9 mouse cellular contexts compared by ENCODE assay signal in the genomic region with DNA sequence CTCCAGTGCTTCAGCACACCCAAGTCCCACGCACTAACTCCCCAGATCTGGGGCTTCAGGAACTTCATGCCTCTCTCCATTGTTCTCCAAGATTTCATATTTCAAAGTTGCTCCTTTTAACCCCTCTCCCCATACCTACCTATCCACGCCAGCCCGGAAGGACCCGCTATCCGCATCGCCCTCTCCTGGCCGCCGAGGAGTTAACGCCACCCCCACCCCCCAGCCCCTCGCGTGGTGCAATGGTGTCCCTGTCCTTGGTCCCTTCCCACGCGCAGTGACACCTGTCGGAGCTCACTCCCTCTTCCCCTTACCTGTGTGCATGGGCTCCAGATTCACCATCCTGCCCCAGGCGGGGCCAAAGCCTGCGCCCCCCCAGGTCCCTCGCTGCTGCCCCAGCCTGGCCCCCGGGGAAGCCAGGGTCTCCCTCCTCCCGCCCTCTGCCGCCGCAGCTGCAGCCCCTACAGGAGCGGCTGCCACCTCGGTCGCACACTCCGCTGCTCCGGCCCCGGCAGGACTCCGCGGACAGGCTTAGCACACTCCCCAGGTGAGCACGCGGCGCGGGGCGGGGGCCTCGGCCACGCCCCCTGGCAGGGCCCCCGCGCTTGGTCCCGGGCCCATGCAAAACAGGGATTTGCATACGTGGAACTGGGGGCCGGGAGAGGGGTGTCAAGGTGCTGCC. TPM values are rescaled to one million over a fixed set of nuclear protein-coding genes. Genes with fewer than 3 reads are reported as not detected.
A peak's percentile ranks its signal among the peaks of the same experiment; 100 is the strongest.
DNase-seq lines count a peak whose midpoint lies in the region; ATAC-seq and TF ChIP-seq lines count a peak whose summit lies in the region.
"Had no signal": no experiment of that assay in that cellular context is flagged by ENCODE, and none has a peak within 500 bp of the region (broad histone marks: within the 10 kb centered on the region; RNA-seq: fewer than 3 reads in every experiment).

No protein-coding gene starts in this region.

- no peak for ATAC-seq in forebrain, embryonic 16.5 days
- no peak for ATAC-seq in liver, embryonic 13.5 days (ENCODE audit: low read depth)

- dilution Hi-C loops in CH12.LX (cut with MboI; ENCODE audit: extremely low pct_ligation_motif_present, extremely low pct_unique_long_range_greater_than_20kb, low sequenced_read_pairs) = no loop called here

- H3K27ac ChIP-seq in heart, adult 2 months = no peak overlapping the region
- H3K27ac ChIP-seq in CH12.LX (ENCODE audit: insufficient read depth, low read depth) = no peak overlapping the region
- H3K27ac ChIP-seq in forebrain, embryonic 16.5 days (ENCODE audit: low read length) = no peak overlapping the region
- no peak overlapping the region for H3K27ac ChIP-seq in liver, embryonic 13.5 days

- TF ChIP-seq RAD21 in CH12.LX (IDR thresholded peaks at IDR 0.05; ENCODE audit: low read depth, low read length) = no peak

- H3K36me3 ChIP-seq in heart, adult 2 months (ENCODE audit: control insufficient read depth, insufficient read depth, low read length) = no peaks in the 10 kb centered on the region
- H3K36me3 ChIP-seq in CH12.LX (replicated peaks in 1 of 2; ENCODE audit: control insufficient read depth in 1 of 2, insufficient read depth in 1 of 2, low read length in 1 of 2) = no peaks in the 10 kb centered on the region
- no peaks in the 10 kb centered on the region for H3K36me3 ChIP-seq in forebrain, embryonic 16.5 days (ENCODE audit: control insufficient read depth, insufficient read depth)
- H3K36me3 ChIP-seq in liver, embryonic 13.5 days = no peaks in the 10 kb centered on the region

- TF ChIP-seq POLR2A in heart, adult 2 months (IDR thresholded peaks at IDR 0.05; ENCODE audit: insufficient read depth, low read depth, low read length) = no peak
- TF ChIP-seq POLR2A in CH12.LX (IDR thresholded peaks at IDR 0.05; ENCODE audit: low read depth, low read length) = no peak

- no peaks in the 10 kb centered on the region for H3K9me3 ChIP-seq in CH12.LX (replicated peaks; ENCODE audit: low read length)
- H3K9me3 ChIP-seq in forebrain, embryonic 16.5 days (ENCODE audit: control insufficient read depth, low read length) = no peaks in the 10 kb centered on the region
- no peaks in the 10 kb centered on the region for H3K9me3 ChIP-seq in liver, embryonic 13.5 days (replicated peaks)

- no peaks in the 10 kb centered on the region for H3K4me1 ChIP-seq in heart, adult 2 months (ENCODE audit: control insufficient read depth, insufficient read depth, low read length)
- H3K4me1 ChIP-seq in CH12.LX (ENCODE audit: control insufficient read depth in 1 of 2, insufficient read depth in 2 of 2) = peaks cover 0 to 24% of the 10 kb centered on the region in 2 experiments; a peak in 2 of 4 replicates
- H3K4me1 ChIP-seq in forebrain, embryonic 16.5 days (replicated peaks; ENCODE audit: control insufficient read depth, insufficient read depth, low read length) = peaks cover 19% of the 10 kb centered on the region
- peaks cover 8% of the 10 kb centered on the region for H3K4me1 ChIP-seq in liver, embryonic 13.5 days (replicated peaks)

- no peak overlapping the region for H3K4me3 ChIP-seq in heart, adult 2 months
- no peak overlapping the region for H3K4me3 ChIP-seq in CH12.LX (replicated peaks in 1 of 3; ENCODE audit: low read depth in 2 of 3, low read length in 2 of 3, poor library complexity in 1 of 3)
- H3K4me3 ChIP-seq in forebrain, embryonic 16.5 days (replicated peaks; ENCODE audit: low read length) = peak overlapping the region; percentile 28
- H3K4me3 ChIP-seq in liver, embryonic 13.5 days (replicated peaks) = peak overlapping the region; percentile 9; the same call in 1 of the 2 replicates

- WGBS in heart, adult 2 months = 4% methylated on average over 41 of the region's 41 CpGs
- WGBS in forebrain, embryonic 16.5 days = 2% methylated on average over 41 of the region's 41 CpGs
- 4% methylated on average over 41 of the region's 41 CpGs for WGBS in liver, embryonic 13.5 days (ENCODE audit: insufficient replicate concordance)

- H3K27me3 ChIP-seq in heart, adult 2 months (ENCODE audit: control insufficient read depth, insufficient read depth, low read length) = peaks cover 11% of the 10 kb centered on the region; the same call in 1 of the 2 replicates
- peaks cover 72% of the 10 kb centered on the region for H3K27me3 ChIP-seq in CH12.LX (replicated peaks)
- peaks cover 22% of the 10 kb centered on the region for H3K27me3 ChIP-seq in forebrain, embryonic 16.5 days (replicated peaks; ENCODE audit: control insufficient read depth, insufficient read depth, low read length)
- H3K27me3 ChIP-seq in liver, embryonic 13.5 days = peaks cover 95% of the 10 kb centered on the region

- intact Hi-C loops in heart, adult 2 months (cut with DNase I) = no loop called here

- no peaks in the 10 kb centered on the region for H3K79me2 ChIP-seq in heart, adult 2 months (replicated peaks; ENCODE audit: control insufficient read depth, insufficient read depth, low read length)
- no peaks in the 10 kb centered on the region for H3K79me2 ChIP-seq in CH12.LX (replicated peaks; ENCODE audit: control insufficient read depth, extremely low read depth, insufficient read depth, poor library complexity, severe bottlenecking)

- peak; percentile 18; the same call in 1 of the 2 replicates for TF ChIP-seq CTCF in heart, adult 2 months (IDR thresholded peaks at IDR 0.05)
- peak in 1 of 2 experiments; percentile 26; a peak in 2 of 4 replicates for TF ChIP-seq CTCF in CH12.LX (conservative IDR thresholded peaks at IDR 0.05 in 1 of 2, IDR thresholded peaks at IDR 0.05 in 1 of 2; ENCODE audit: low read depth in 2 of 2, low read length in 2 of 2)

- TF ChIP-seq EP300 in heart, adult 2 months (IDR thresholded peaks at IDR 0.05; ENCODE audit: insufficient read depth, low read depth, low read length) = no peak
- TF ChIP-seq EP300 in CH12.LX (IDR thresholded peaks at IDR 0.05; ENCODE audit: low read length) = no peak

- peak overlapping the region; percentile 56; the same call in 1 of the 2 replicates for H3K4me2 ChIP-seq in CH12.LX (ENCODE audit: insufficient read depth, low read depth, poor library complexity, severe bottlenecking)
- H3K4me2 ChIP-seq in forebrain, embryonic 16.5 days (ENCODE audit: low read length) = peak overlapping the region; percentile 50
- peak overlapping the region; percentile 33 for H3K4me2 ChIP-seq in liver, embryonic 13.5 days

- H3K9ac ChIP-seq in heart, adult 2 months (ENCODE audit: low read depth, low read length) = no peak overlapping the region
- H3K9ac ChIP-seq in CH12.LX (ENCODE audit: insufficient read depth, low read depth) = no peak overlapping the region
- peak overlapping the region; percentile 29; the same call in 1 of the 2 replicates for H3K9ac ChIP-seq in forebrain, embryonic 16.5 days (replicated peaks; ENCODE audit: low read depth, low read length)
- H3K9ac ChIP-seq in liver, embryonic 13.5 days = no peak overlapping the region

- in situ Hi-C loops in CH12.LX (cut with MboI; ENCODE audit: low pct_ligation_motif_present, low pct_unique_long_range_greater_than_20kb, low sequenced_read_pairs) = no loop called here

- no peak for DNase-seq in heart, adult 2 months
- no peak for DNase-seq in heart, adult 9 months (ENCODE audit: low spot score in 2 of 2)
- DNase-seq in CH12.LX (ENCODE audit: extremely low read depth) = no peak
- DNase-seq in liver, embryonic 13.5 days = no peak
- no peak for DNase-seq in embryo, embryonic 10 days (ENCODE audit: low spot score)
- no peak for DNase-seq in adrenal gland, adult 8-10 months
- no peak for DNase-seq in right cerebral cortex, postnatal 25 days
- DNase-seq: adrenal gland, postnatal 10 days had no signal

TF ChIP-seq in CH12.LX, 34 proteins besides CTCF, POLR2A, EP300 and RAD21:
- TF ChIP-seq ZKSCAN1 (IDR thresholded peaks at IDR 0.05; ENCODE audit: borderline replicate concordance, low read depth, low read length) (no peak), JUN (IDR thresholded peaks at IDR 0.05; ENCODE audit: insufficient read depth, low read depth, low read length) (no peak), KAT2A (IDR thresholded peaks at IDR 0.05; ENCODE audit: insufficient replicate concordance, low read length) (no peak)
TF ChIP-seq in CH12.LX: peak in this region for 0.

RNA-seq across cellular contexts. Expression of a gene that starts 4.7 kb away (rescaled TPM):
- not detected for total RNA-seq in heart, adult 2 months (2021)
- polyA plus RNA-seq in heart, adult 2 months (2012; rRNA removed) = 0.14 and 0.23 TPM in 2 replicates
- total RNA-seq in CH12.LX (2012; rRNA removed) (not detected in 2 replicates), CH12.LX (2014; rRNA removed) (0.08 and 0.21 TPM in 2 replicates)
- polyA plus RNA-seq in CH12.LX (2012; ENCODE audit: insufficient read length, low read depth) = 0.41 and 0.49 TPM in 2 replicates
- not detected in 2 replicates for polyA plus RNA-seq in forebrain, embryonic 16.5 days (2015; fragmentation: Nextera tagmentation; extraction: Ambion mirVana)
- polyA plus RNA-seq in liver, embryonic 13.5 days (2015; fragmentation: Nextera tagmentation; extraction: Ambion mirVana) = not detected in 2 replicates
- total RNA-seq in adrenal gland, adult 8-10 months (2022) = under 1 TPM in 1 of 4 experiments, not detected in 3; 0.22 TPM
- total RNA-seq: adrenal gland, postnatal 10 days had no signal

RNA-seq across cellular contexts. Expression of a gene that starts 34.2 kb away (rescaled TPM):
- total RNA-seq in heart, adult 2 months (2021) = 10 to 100 TPM in 1 of 2 experiments, 1 to 10 TPM in 1; 6.8 to 11.8 TPM
- 15.1 and 24.0 TPM in 2 replicates for polyA plus RNA-seq in heart, adult 2 months (2012; rRNA removed)
- total RNA-seq in CH12.LX (2012; rRNA removed) = not detected in 2 replicates
- total RNA-seq in CH12.LX (2014; rRNA removed) = not detected in 2 replicates
- not detected in 2 replicates for polyA plus RNA-seq in CH12.LX (2012; ENCODE audit: insufficient read length, low read depth)
- polyA plus RNA-seq in forebrain, embryonic 16.5 days (2015; fragmentation: Nextera tagmentation; extraction: Ambion mirVana) = 5.7 and 10.5 TPM in 2 replicates
- polyA plus RNA-seq in liver, embryonic 13.5 days (2015; fragmentation: Nextera tagmentation; extraction: Ambion mirVana) = 27.4 and 29.3 TPM in 2 replicates
- 10 to 100 TPM; 10.6 to 40.4 (median 26.8) TPM for total RNA-seq in adrenal gland, adult 8-10 months (2022)

Comparison
In these comparisons a context has a peak if more than half of its experiments do, and no peak if none do; other contexts are left out.
1. H3K4me3 ChIP-seq: peak in forebrain, embryonic 16.5 days (single experiment) and liver, embryonic 13.5 days (single experiment); none in heart, adult 2 months (single experiment) and CH12.LX (0 of 3).
2. Peak in every context shown above with its lines, with median percentiles within 50 percentile points of each other: H3K4me2 ChIP-seq.